Mouse (Mus musculus) cerebellum, adult 18-20 months (tissue): ENCODE data around the gene Rai14.

Experiments
- DNase-seq, 2 experiments: peaks; one replicate each; pipeline ENCODE4 v3.0.0; 2021

Rai14 gene

GRCm38 (mm10) chr15:10714409-10715138 is at the start of gene Rai14:
Gene Rai14 (minus strand): TSS chr15:10714624.
- peak; percentile 31 to 34 for DNase-seq

- DNase-seq = no peak
Measured at GRCm38 (mm10) chr15:10761441-10761840, 47.0 kb upstream of the Rai14 start.

GRCm38 (mm10) chr15:10760006-10760405 is 45.6 kb upstream of the Rai14 start:
- DNase-seq = no peak

- no peak for DNase-seq
Measured at GRCm38 (mm10) chr15:10759440-10759839, 45.0 kb upstream of the Rai14 start.

GRCm38 (mm10) chr15:10758808-10759207 is 44.4 kb upstream of the Rai14 start:
- DNase-seq = no peak

GRCm38 (mm10) chr15:10751141-10751540 is 36.7 kb upstream of the Rai14 start:
- no peak for DNase-seq

GRCm38 (mm10) chr15:10750339-10750738 is 35.9 kb upstream of the Rai14 start:
- no peak for DNase-seq

GRCm38 (mm10) chr15:10749678-10750077 is 35.3 kb upstream of the Rai14 start:
- DNase-seq = no peak

GRCm38 (mm10) chr15:10747638-10748037 is 33.2 kb upstream of the Rai14 start:
- DNase-seq = no peak

GRCm38 (mm10) chr15:10747226-10747625 is 32.8 kb upstream of the Rai14 start:
- no peak for DNase-seq

GRCm38 (mm10) chr15:10746303-10747051 is 32.1 kb upstream of the Rai14 start:
- no peak for DNase-seq

GRCm38 (mm10) chr15:10742441-10742840 is 28.0 kb upstream of the Rai14 start:
- DNase-seq = no peak

GRCm38 (mm10) chr15:10739279-10739678 is 24.9 kb upstream of the Rai14 start:
- no peak for DNase-seq

GRCm38 (mm10) chr15:10738354-10739142 is 24.1 kb upstream of the Rai14 start:
- no peak for DNase-seq

- no peak for DNase-seq
Measured at GRCm38 (mm10) chr15:10735948-10736347, 21.5 kb upstream of the Rai14 start.

- no peak for DNase-seq
Measured at GRCm38 (mm10) chr15:10735216-10735615, 20.8 kb upstream of the Rai14 start.

- no peak for DNase-seq
Measured at GRCm38 (mm10) chr15:10731398-10731797, 17.0 kb upstream of the Rai14 start.

- no peak for DNase-seq
Measured at GRCm38 (mm10) chr15:10726272-10726671, 11.8 kb upstream of the Rai14 start.

GRCm38 (mm10) chr15:10724857-10725256 is 10.4 kb upstream of the Rai14 start:
- no peak for DNase-seq

- no peak for DNase-seq
Measured at GRCm38 (mm10) chr15:10723507-10723906, 9.1 kb upstream of the Rai14 start.

GRCm38 (mm10) chr15:10722629-10723339 is 8.4 kb upstream of the Rai14 start:
- no peak for DNase-seq

GRCm38 (mm10) chr15:10721259-10721781 is 6.9 kb upstream of the Rai14 start:
- DNase-seq = no peak

GRCm38 (mm10) chr15:10720671-10721070 is 6.2 kb upstream of the Rai14 start:
- DNase-seq = no peak
